Comparison of ENCODE assay signal across 8 mouse cellular contexts in genomic region chr3:30995283-30995898, GRCm38 (mm10). TPM values are rescaled to one million over a fixed set of nuclear protein-coding genes. Genes with fewer than 3 reads are reported as not detected.
A peak's percentile ranks its signal among the peaks of the same experiment; 100 is the strongest.
DNase-seq lines count a peak whose midpoint lies in the region; ATAC-seq and TF ChIP-seq lines count a peak whose summit lies in the region.

Prkci (plus strand) TSS chr3:30995747.

- peaks cover 39% of the 10 kb centered on the region for H3K4me1 ChIP-seq in forebrain, embryonic 10.5 days
- H3K4me1 ChIP-seq in heart, embryonic 15.5 days (replicated peaks), result peaks cover 36% of the 10 kb centered on the region
- H3K4me1 ChIP-seq in liver, embryonic 14.5 days (replicated peaks; ENCODE audit: control insufficient read depth in 2 of 2, insufficient read depth in 2 of 2, low read length in 1 of 2), result peaks cover 6 to 19% of the 10 kb centered on the region in 2 experiments
- 0 out of 2 replicates have a peak, but pooled peaks cover 4% of the 10 kb centered on the region for H3K4me1 ChIP-seq in neural tube, embryonic 11.5 days (ENCODE audit: control insufficient read depth, insufficient read depth, low read length)
- peaks cover 4% of the 10 kb centered on the region; the same call in 1 of the 2 replicates for H3K4me1 ChIP-seq in stomach, postnatal 0 days (replicated peaks; ENCODE audit: control insufficient read depth, insufficient read depth)

- no peaks in the 10 kb centered on the region for H3K27me3 ChIP-seq in forebrain, embryonic 10.5 days (ENCODE audit: poor library complexity, severe bottlenecking)
- H3K27me3 ChIP-seq in heart, embryonic 15.5 days, result no peaks in the 10 kb centered on the region
- no peaks in the 10 kb centered on the region for H3K27me3 ChIP-seq in liver, embryonic 14.5 days (ENCODE audit: control insufficient read depth, insufficient read depth, low read length)
- no peaks in the 10 kb centered on the region for H3K27me3 ChIP-seq in neural tube, embryonic 11.5 days (ENCODE audit: control insufficient read depth, insufficient read depth, low read length)
- no peaks in the 10 kb centered on the region for H3K27me3 ChIP-seq in stomach, postnatal 0 days (ENCODE audit: control insufficient read depth, insufficient read depth, low read length)

- peak; percentile 50 for TF ChIP-seq EP300 in liver, embryonic 14.5 days (IDR thresholded peaks at IDR 0.05; ENCODE audit: low read depth)
- no peak for TF ChIP-seq EP300 in stomach, postnatal 0 days (optimal IDR thresholded peaks at IDR 0.05)

- DNase-seq in CD8-positive naive resting alpha-beta T cell, adult 2 months (ENCODE audit: low read depth in 2 of 2, low spot score in 2 of 2), result peak; percentile 85 to 89
- DNase-seq in c-Kit-positive CD71-negative TER-119-negative erythroid progenitor cells, embryonic 14.5 days (ENCODE audit: low read depth), result peak; percentile 90
- peak; percentile 87 for DNase-seq in forebrain, embryonic 10.5 days (ENCODE audit: extremely low spot score, low spot score)
- DNase-seq in kidney, postnatal 25 days, result peak; percentile 92 to 96
- DNase-seq in liver, embryonic 14.5 days (ENCODE audit: low read depth in 3 of 3, low spot score in 3 of 3), result peak; percentile 83 to 88 (median 88)
- peak; percentile 96 for DNase-seq in neural tube, embryonic 11.5 days (ENCODE audit: low spot score)
- peak; percentile 96 for DNase-seq in stomach, postnatal 0 days (ENCODE audit: low spot score)

- TF ChIP-seq CTCF in liver, embryonic 14.5 days (IDR thresholded peaks at IDR 0.05; ENCODE audit: low read depth), result no peak
- no peak for TF ChIP-seq CTCF in stomach, postnatal 0 days (IDR thresholded peaks at IDR 0.05; ENCODE audit: low read depth)

- H3K9ac ChIP-seq in heart, embryonic 15.5 days, result peak within 1 kb of the TSS; percentile 93
- H3K9ac ChIP-seq in liver, embryonic 14.5 days (replicated peaks), result peak within 1 kb of the TSS; percentile 83
- peak within 1 kb of the TSS; percentile 87 for H3K9ac ChIP-seq in neural tube, embryonic 11.5 days (ENCODE audit: low read length)
- peak within 1 kb of the TSS; percentile 90 for H3K9ac ChIP-seq in stomach, postnatal 0 days (ENCODE audit: low read length)

- WGBS in forebrain, embryonic 10.5 days, result under 1% methylated on average over 50 of the region's 50 CpGs
- WGBS in heart, embryonic 15.5 days, result under 1% methylated on average over 49 of the region's 50 CpGs
- WGBS in liver, embryonic 14.5 days (ENCODE audit: insufficient replicate concordance), result under 1% methylated on average over 50 of the region's 50 CpGs
- under 1% methylated on average over 39 of the region's 50 CpGs for WGBS in neural tube, embryonic 11.5 days
- WGBS in stomach, postnatal 0 days, result under 1% methylated on average over 48 of the region's 50 CpGs

- H3K9me3 ChIP-seq in forebrain, embryonic 10.5 days, result no peaks in the 10 kb centered on the region
- no peaks in the 10 kb centered on the region for H3K9me3 ChIP-seq in heart, embryonic 15.5 days (replicated peaks)
- no peaks in the 10 kb centered on the region for H3K9me3 ChIP-seq in liver, embryonic 14.5 days (ENCODE audit: control insufficient read depth, low read length)
- H3K9me3 ChIP-seq in neural tube, embryonic 11.5 days (ENCODE audit: control insufficient read depth, low read length), result no peaks in the 10 kb centered on the region
- H3K9me3 ChIP-seq in stomach, postnatal 0 days (ENCODE audit: control insufficient read depth, low read length), result no peaks in the 10 kb centered on the region

- H3K27ac ChIP-seq in forebrain, embryonic 10.5 days, result peak within 1 kb of the TSS; percentile 94
- H3K27ac ChIP-seq in heart, embryonic 15.5 days, result peak within 1 kb of the TSS; percentile 93
- H3K27ac ChIP-seq in liver, embryonic 14.5 days, result no peak within 1 kb of the TSS
- peak within 1 kb of the TSS; percentile 77 for H3K27ac ChIP-seq in neural tube, embryonic 11.5 days (ENCODE audit: low read depth, low read length)
- peak within 1 kb of the TSS; percentile 91 for H3K27ac ChIP-seq in stomach, postnatal 0 days (replicated peaks)

- peak within 1 kb of the TSS; percentile 64 for H3K4me2 ChIP-seq in heart, embryonic 15.5 days
- H3K4me2 ChIP-seq in liver, embryonic 14.5 days (ENCODE audit: low read depth), result peak within 1 kb of the TSS; percentile 95
- H3K4me2 ChIP-seq in neural tube, embryonic 11.5 days (ENCODE audit: low read depth), result peak within 1 kb of the TSS; percentile 67
- peak within 1 kb of the TSS; percentile 61 for H3K4me2 ChIP-seq in stomach, postnatal 0 days (replicated peaks; ENCODE audit: low read depth)

- no peaks in the 10 kb centered on the region for H3K36me3 ChIP-seq in forebrain, embryonic 10.5 days (replicated peaks)
- H3K36me3 ChIP-seq in heart, embryonic 15.5 days, result no peaks in the 10 kb centered on the region
- H3K36me3 ChIP-seq in liver, embryonic 14.5 days (replicated peaks; ENCODE audit: control insufficient read depth, insufficient read depth, low read depth), result no peaks in the 10 kb centered on the region
- H3K36me3 ChIP-seq in neural tube, embryonic 11.5 days (ENCODE audit: control insufficient read depth, insufficient read depth, low read length), result no peaks in the 10 kb centered on the region
- no peaks in the 10 kb centered on the region for H3K36me3 ChIP-seq in stomach, postnatal 0 days (ENCODE audit: control insufficient read depth, insufficient read depth, low read length)

- peak within 1 kb of the TSS; percentile 94 for H3K4me3 ChIP-seq in forebrain, embryonic 10.5 days
- peak within 1 kb of the TSS; percentile 90 for H3K4me3 ChIP-seq in heart, embryonic 15.5 days
- peak within 1 kb of the TSS; percentile 71 to 96 for H3K4me3 ChIP-seq in liver, embryonic 14.5 days (ENCODE audit: insufficient read depth in 1 of 2, low read depth in 2 of 2, low read length in 2 of 2)
- peak within 1 kb of the TSS; percentile 89 for H3K4me3 ChIP-seq in neural tube, embryonic 11.5 days (ENCODE audit: low read depth, low read length)
- H3K4me3 ChIP-seq in stomach, postnatal 0 days (ENCODE audit: low read depth, low read length), result peak within 1 kb of the TSS; percentile 95

- ATAC-seq in heart, embryonic 15.5 days (replicated peaks; ENCODE audit: insufficient number of reproducible peaks, insufficient read depth, low FRiP score, low read depth), result peak; percentile 98
- peak; percentile 98 for ATAC-seq in liver, embryonic 14.5 days (ENCODE audit: insufficient read depth)
- peak; percentile 96 for ATAC-seq in neural tube, embryonic 11.5 days (ENCODE audit: insufficient read depth, low FRiP score, low TSS enrichment)
- peak; percentile 96 for ATAC-seq in stomach, postnatal 0 days (ENCODE audit: low FRiP score, low TSS enrichment)

RNA-seq across cellular contexts. Expression of gene Prkci, which starts in this region (rescaled TPM):
- polyA plus RNA-seq in forebrain, embryonic 10.5 days (2016; fragmentation: Nextera tagmentation; extraction: Ambion mirVana), result 37.7 and 39.2 TPM in 2 replicates
- polyA plus RNA-seq in heart, embryonic 15.5 days (2015; fragmentation: Nextera tagmentation; extraction: Ambion mirVana), result 15.1 and 19.1 TPM in 2 replicates
- 3.4 and 4.6 TPM in 2 replicates for polyA plus RNA-seq in liver, embryonic 14.5 days (2012; rRNA removed)
- 5.1 and 5.3 TPM in 2 replicates for polyA plus RNA-seq in liver, embryonic 14.5 days (2014; fragmentation: Nextera tagmentation; extraction: Ambion mirVana)
- 44.7 and 47.8 TPM in 2 replicates for polyA plus RNA-seq in neural tube, embryonic 11.5 days (2014; fragmentation: Nextera tagmentation; extraction: Ambion mirVana)
- 21.2 and 22.1 TPM in 2 replicates for polyA plus RNA-seq in stomach, postnatal 0 days (2015; fragmentation: Nextera tagmentation; extraction: Ambion mirVana)
